Mouse (Mus musculus): ENCODE results near the gene Gm49358. TPM values are rescaled to one million over a fixed set of nuclear protein-coding genes. Genes with fewer than 3 reads are reported as not detected.

The Gm49358 gene
- polyA plus RNA-seq, 1 experiment from 2014 or later = not detected

- Histone ChIP-seq H3K4me3 (no peak overlapping the region), H3K27me3 (ENCODE audit: low read depth, poor library complexity, severe bottlenecking) (peaks cover 28% of the 10 kb centered on the region), H3K36me3 (no peaks in the 10 kb centered on the region), H3K9me3 (replicated peaks) (no peaks in the 10 kb centered on the region), H3K4me1 (no peaks in the 10 kb centered on the region), H3K27ac (replicated peaks) (no peak overlapping the region)
- WGBS = 85% methylated on average over 3 of the region's 3 CpGs
- no peak for DNase-seq (ENCODE audit: low spot score)
These were observed 89.7 kb downstream of the Gm49358 start for GRCm38 (mm10) chr10:86853433-86853832.

GRCm38 (mm10) chr10:86860396-86860795, 96.6 kb downstream of the Gm49358 start:
- DNase-seq (ENCODE audit: low spot score) = no peak
- Histone ChIP-seq H3K27ac (replicated peaks) (no peak overlapping the region), H3K36me3 (no peaks in the 10 kb centered on the region), H3K9me3 (replicated peaks) (no peaks in the 10 kb centered on the region), H3K4me3 (no peak overlapping the region), H3K4me1 (no peaks in the 10 kb centered on the region), H3K27me3 (ENCODE audit: low read depth, poor library complexity, severe bottlenecking) (no peaks in the 10 kb centered on the region)
- 85% methylated on average over 4 of the region's 4 CpGs for WGBS

GRCm38 (mm10) chr10:86862496-86862895, 98.7 kb downstream of the Gm49358 start:
- Histone ChIP-seq H3K4me1 (no peaks in the 10 kb centered on the region), H3K9me3 (replicated peaks) (no peaks in the 10 kb centered on the region), H3K27ac (replicated peaks) (no peak overlapping the region), H3K4me3 (no peak overlapping the region), H3K36me3 (no peaks in the 10 kb centered on the region), H3K27me3 (ENCODE audit: low read depth, poor library complexity, severe bottlenecking) (no peaks in the 10 kb centered on the region)
- DNase-seq (ENCODE audit: low spot score) = no peak
- WGBS = 91% methylated on average over 6 of the region's 6 CpGs

GRCm38 (mm10) chr10:86863429-86863828, 99.7 kb downstream of the Gm49358 start:
- no peaks in the 10 kb centered on the region for H3K27me3 ChIP-seq (ENCODE audit: low read depth, poor library complexity, severe bottlenecking)
- H3K4me1 ChIP-seq = no peaks in the 10 kb centered on the region
- H3K9me3 ChIP-seq (replicated peaks) = no peaks in the 10 kb centered on the region
- no peak for DNase-seq (ENCODE audit: low spot score)
- H3K27ac ChIP-seq (replicated peaks) = no peak overlapping the region
- no peak overlapping the region for H3K4me3 ChIP-seq
- H3K36me3 ChIP-seq = no peaks in the 10 kb centered on the region
- 83% methylated on average over 6 of the region's 6 CpGs for WGBS

- no peak for DNase-seq (ENCODE audit: low spot score)
- Histone ChIP-seq H3K27ac (replicated peaks) (no peak overlapping the region), H3K4me3 (no peak overlapping the region), H3K4me1 (no peaks in the 10 kb centered on the region), H3K27me3 (ENCODE audit: low read depth, poor library complexity, severe bottlenecking) (no peaks in the 10 kb centered on the region), H3K9me3 (replicated peaks) (no peaks in the 10 kb centered on the region), H3K36me3 (no peaks in the 10 kb centered on the region)
- 84% methylated on average over 7 of the region's 7 CpGs for WGBS
These were observed 108.3 kb downstream of the Gm49358 start for GRCm38 (mm10) chr10:86872121-86872520.

- DNase-seq (ENCODE audit: low spot score) = no peak
- Histone ChIP-seq H3K4me1 (no peaks in the 10 kb centered on the region), H3K36me3 (no peaks in the 10 kb centered on the region), H3K4me3 (no peak overlapping the region), H3K27ac (replicated peaks) (no peak overlapping the region), H3K9me3 (replicated peaks) (no peaks in the 10 kb centered on the region), H3K27me3 (ENCODE audit: low read depth, poor library complexity, severe bottlenecking) (no peaks in the 10 kb centered on the region)
- WGBS = 80% methylated on average over 5 of the region's 5 CpGs
These were observed 108.8 kb downstream of the Gm49358 start for GRCm38 (mm10) chr10:86872591-86872990.

- Histone ChIP-seq H3K9me3 (replicated peaks) (no peaks in the 10 kb centered on the region), H3K27me3 (ENCODE audit: low read depth, poor library complexity, severe bottlenecking) (no peaks in the 10 kb centered on the region), H3K27ac (replicated peaks) (no peak overlapping the region), H3K36me3 (no peaks in the 10 kb centered on the region), H3K4me3 (no peak overlapping the region), H3K4me1 (no peaks in the 10 kb centered on the region)
- DNase-seq (ENCODE audit: low spot score) = no peak
- WGBS = 90% methylated on average over 7 of the region's 7 CpGs
These were observed 114.9 kb downstream of the Gm49358 start for GRCm38 (mm10) chr10:86878721-86879120.

- Histone ChIP-seq H3K27me3 (ENCODE audit: low read depth, poor library complexity, severe bottlenecking) (no peaks in the 10 kb centered on the region), H3K9me3 (replicated peaks) (no peaks in the 10 kb centered on the region), H3K4me3 (no peak overlapping the region), H3K36me3 (no peaks in the 10 kb centered on the region), H3K27ac (replicated peaks) (no peak overlapping the region), H3K4me1 (no peaks in the 10 kb centered on the region)
- DNase-seq (ENCODE audit: low spot score) = no peak
- 62% methylated on average over 5 of the region's 5 CpGs for WGBS
These were observed 116.5 kb downstream of the Gm49358 start for GRCm38 (mm10) chr10:86880071-86880806.

- Histone ChIP-seq H3K27ac (replicated peaks) (no peak overlapping the region), H3K4me1 (no peaks in the 10 kb centered on the region), H3K27me3 (ENCODE audit: low read depth, poor library complexity, severe bottlenecking) (no peaks in the 10 kb centered on the region), H3K9me3 (replicated peaks) (no peaks in the 10 kb centered on the region), H3K4me3 (no peak overlapping the region), H3K36me3 (no peaks in the 10 kb centered on the region)
- DNase-seq (ENCODE audit: low spot score) = no peak
These were observed 117.7 kb downstream of the Gm49358 start for GRCm38 (mm10) chr10:86881448-86881847.

Other genes with a start within 250 kb of the Gm49358 start
- 515 and 591 TPM in 2 replicates for gene Hsp90b1, start 58.5 kb upstream of the Gm49358 start, polyA plus RNA-seq (2016; fragmentation: Nextera tagmentation; extraction: Ambion mirVana)
- 3.3 and 4.0 TPM in 2 replicates for gene Ttc41, start 58.2 kb upstream of the Gm49358 start, polyA plus RNA-seq (2016; fragmentation: Nextera tagmentation; extraction: Ambion mirVana)
- 0.67 and 0.72 TPM in 2 replicates for gene Nt5dc3, start 15.0 kb downstream of the Gm49358 start, polyA plus RNA-seq (2016; fragmentation: Nextera tagmentation; extraction: Ambion mirVana)
- 0.14 and 0.19 TPM in 2 replicates for gene Stab2, start 244.1 kb downstream of the Gm49358 start, polyA plus RNA-seq (2016; fragmentation: Nextera tagmentation; extraction: Ambion mirVana)

All from midbrain, embryonic 10.5 days (tissue).